Mouse (Mus musculus) stomach, embryonic 15.5 days (tissue): Measurements from ENCODE around the gene D930048N14Rik. TPM values are rescaled to one million over a fixed set of nuclear protein-coding genes. Genes with fewer than 3 reads are reported as not detected.
"Not testable (repeated sequence)": the region's sequence is repeated elsewhere in the genome, so short reads cannot be mapped to it uniquely, and the experiment has no call there.

ENCODE experiments used
- ATAC-seq: fragments of 200-750 bp; cut with Nextera tagmentation; 2 replicates; pipeline ENCODE4 v1.8.0; 2017; ENCODE audit warnings: low read depth, moderate number of reproducible peaks, moderate TSS enrichment; ENCODE audit not compliant: insufficient read depth, low FRiP score
- H3K27ac ChIP-seq: fragments of 300-500 bp; sonication (generic); 2 replicates; pipeline ENCODE4 v1.5.1; 2015; ENCODE audit warnings: mild to moderate bottlenecking, inconsistent platforms
- H3K27me3 ChIP-seq: fragments of 300-500 bp; sonication (generic); replicated peaks from 2 replicates; pipeline ENCODE4 v1.6.1; 2015; ENCODE audit warnings: inconsistent platforms
- H3K36me3 ChIP-seq: fragments of 300-500 bp; sonication (generic); 2 replicates; pipeline ENCODE4 v1.6.1; 2015; ENCODE audit warnings: inconsistent platforms
- H3K4me1 ChIP-seq: fragments of 300-500 bp; sonication (generic); 2 replicates; pipeline ENCODE4 v1.6.1; 2015; ENCODE audit warnings: inconsistent platforms
- H3K4me2 ChIP-seq: fragments of 300-500 bp; sonication (generic); 2 replicates; pipeline ENCODE4 v1.6.1; 2015; ENCODE audit warnings: mild to moderate bottlenecking, inconsistent platforms
- H3K4me3 ChIP-seq: fragments of 300-500 bp; sonication (generic); replicated peaks from 2 replicates; pipeline ENCODE4 v1.5.1; 2015; ENCODE audit warnings: inconsistent platforms
- H3K9ac ChIP-seq: fragments of 300-500 bp; sonication (generic); 2 replicates; pipeline ENCODE4 v1.6.1; 2015; ENCODE audit warnings: inconsistent platforms
- H3K9me3 ChIP-seq: fragments of 300-500 bp; sonication (generic); 2 replicates; pipeline ENCODE4 v1.6.1; 2016; ENCODE audit warnings: inconsistent platforms
- WGBS: fragments of 180-500 bp; shearing (Covaris S2); methylation state at CpG from one replicate; pipeline ENCODE4 v1.1.7; 2015; 5-methylcytosine and 5-hydroxymethylcytosine counted together
- polyA plus RNA-seq: library from polyadenylated mRNA; unstranded; fragments of >200 nt; fragmentation: Nextera tagmentation; extraction: Ambion mirVana; gene quantifications from 2 replicates; pipeline ENCODE4 v1.2.1, GENCODE M21; 2015

The D930048N14Rik gene
- polyA plus RNA-seq, 1 experiment from 2014 or later, result 3.6 TPM

DNA sequence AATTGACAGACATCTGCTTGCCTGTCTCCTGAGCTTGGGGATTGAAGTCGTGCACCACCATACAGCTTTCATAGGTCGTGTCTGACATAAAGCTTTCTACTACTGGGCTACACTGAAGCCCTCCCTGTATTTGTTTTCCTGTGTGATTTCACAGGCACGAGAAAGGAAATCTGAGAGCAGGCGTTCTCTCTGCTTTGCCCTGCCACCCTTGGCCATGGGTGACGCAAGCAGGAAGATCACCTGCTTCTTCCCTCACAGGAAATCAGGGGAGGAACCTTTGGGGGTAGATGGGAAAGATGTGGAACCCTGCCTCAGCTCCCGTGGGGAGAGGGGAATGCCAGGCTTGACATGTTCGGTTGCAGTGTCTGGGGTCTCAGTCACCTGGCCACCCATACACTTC is 7.5 kb downstream of the D930048N14Rik start:
- 44% methylated on average over 7 of the region's 7 CpGs for WGBS
- peak overlapping the region; percentile 21; the same call in 1 of the 2 replicates for H3K27ac ChIP-seq
- no peak for ATAC-seq

GRCm38 (mm10) chr11:51658705-51659104 is 8.0 kb downstream of the D930048N14Rik start:
- ATAC-seq, result peak; percentile 78; the same call in 1 of the 2 replicates
- Histone ChIP-seq H3K4me1 (peaks cover 10% of the 10 kb centered on the region), H3K9ac (no peak overlapping the region), H3K27me3 (no peaks in the 10 kb centered on the region), H3K4me3 (no peak overlapping the region), H3K27ac (peak overlapping the region; percentile 21; the same call in 1 of the 2 replicates), H3K36me3 (no peaks in the 10 kb centered on the region), H3K9me3 (no peaks in the 10 kb centered on the region), H3K4me2 (no peak overlapping the region)
- WGBS, result 41% methylated on average over 6 of the region's 6 CpGs

More for the DNA sequence above, 7.5 kb downstream of the D930048N14Rik start:
- Histone ChIP-seq H3K9me3 (no peaks in the 10 kb centered on the region), H3K4me2 (no peak overlapping the region), H3K9ac (no peak overlapping the region), H3K4me3 (no peak overlapping the region), H3K36me3 (no peaks in the 10 kb centered on the region), H3K4me1 (peaks cover 10% of the 10 kb centered on the region), H3K27me3 (no peaks in the 10 kb centered on the region)

DNA sequence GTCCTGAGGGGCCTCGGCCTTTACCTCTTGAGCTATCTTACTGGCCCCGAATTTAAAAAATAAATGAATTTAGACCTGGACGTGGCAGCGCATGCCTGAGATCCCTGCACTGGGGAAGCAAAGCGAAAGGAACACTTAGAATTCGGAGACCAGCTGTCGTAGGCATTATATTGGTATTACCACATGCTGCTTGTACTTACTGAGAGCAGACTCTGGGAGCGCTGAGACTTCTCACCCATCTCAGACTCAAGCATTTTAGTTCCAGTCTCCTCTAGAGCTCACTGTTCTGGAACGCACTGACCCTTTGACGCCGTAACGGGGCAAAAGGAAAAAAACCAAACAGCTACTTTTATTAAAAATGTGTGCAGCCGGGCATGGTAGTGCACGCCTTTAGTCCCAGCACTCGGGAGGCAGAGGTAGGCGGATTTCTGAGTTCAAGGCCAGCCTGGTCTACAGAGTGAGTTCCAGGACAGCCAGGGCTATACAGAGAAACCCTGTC is 11.2 kb downstream of the D930048N14Rik start:
- no peak overlapping the region for H3K9ac ChIP-seq
- ATAC-seq, result no peak
- H3K4me1 ChIP-seq, result peaks cover 10% of the 10 kb centered on the region
- no peaks in the 10 kb centered on the region for H3K36me3 ChIP-seq
- no peak overlapping the region for H3K27ac ChIP-seq
- H3K9me3 ChIP-seq, result no peaks in the 10 kb centered on the region
- no peak overlapping the region for H3K4me3 ChIP-seq
- no peak overlapping the region for H3K4me2 ChIP-seq
- WGBS, result 84% methylated on average over 16 of the region's 16 CpGs
- H3K27me3 ChIP-seq, result no peaks in the 10 kb centered on the region

- Histone ChIP-seq H3K36me3 (no peaks in the 10 kb centered on the region), H3K9me3 (no peaks in the 10 kb centered on the region), H3K4me3 (no peak overlapping the region), H3K4me2 (no peak overlapping the region), H3K27ac (no peak overlapping the region), H3K9ac (no peak overlapping the region), H3K4me1 (peaks cover 10% of the 10 kb centered on the region), H3K27me3 (no peaks in the 10 kb centered on the region)
- ATAC-seq, result no peak
- 78% methylated on average over 7 of the region's 7 CpGs for WGBS
These were observed 11.9 kb downstream of the D930048N14Rik start for GRCm38 (mm10) chr11:51662632-51663031.

DNA sequence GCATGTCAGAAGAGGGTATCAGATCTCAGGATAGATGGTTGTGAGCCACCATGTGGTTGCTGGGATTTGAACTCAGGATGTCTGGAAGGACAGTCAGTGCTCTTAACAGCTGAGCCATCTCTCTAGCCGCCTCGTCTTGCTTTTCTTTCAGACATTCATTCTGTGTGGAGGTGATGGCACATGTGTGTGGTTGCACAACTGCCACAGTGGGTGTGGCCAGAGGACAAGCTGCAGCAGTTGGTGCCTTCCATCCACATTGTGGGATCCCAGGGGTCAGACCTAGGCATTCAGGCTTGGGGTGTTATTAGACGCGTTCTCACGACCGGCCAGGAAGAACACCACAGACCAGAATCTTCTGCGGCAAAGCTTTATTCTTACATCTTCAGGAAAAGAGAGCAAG is 14.0 kb downstream of the D930048N14Rik start:
- WGBS, result 93% methylated on average over 7 of the region's 7 CpGs
- H3K27ac ChIP-seq, H3K27me3 ChIP-seq, H3K9ac ChIP-seq, H3K4me2 ChIP-seq, H3K4me3 ChIP-seq, H3K36me3 ChIP-seq, H3K9me3 ChIP-seq, ATAC-seq, H3K4me1 ChIP-seq: not testable (repeated sequence)

DNA sequence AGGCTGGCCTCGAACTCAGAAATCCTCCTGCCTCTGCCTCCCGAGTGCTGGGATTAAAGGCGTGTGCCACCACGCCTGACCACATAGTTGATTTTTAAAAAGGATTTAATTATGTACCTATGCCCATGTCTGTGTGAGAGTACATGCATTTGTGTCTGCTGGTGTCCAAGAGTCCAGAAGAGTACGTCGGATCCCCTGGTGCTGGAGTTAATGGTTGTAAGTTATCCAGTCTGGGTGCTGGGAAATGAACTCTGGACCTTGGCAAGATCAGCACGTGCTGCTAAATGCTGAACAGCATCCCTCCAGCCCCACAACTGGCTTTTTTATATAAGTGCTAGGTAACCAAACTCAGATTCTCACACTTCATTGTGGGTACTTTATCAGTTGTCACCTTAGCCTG is 20.1 kb downstream of the D930048N14Rik start:
- no peaks in the 10 kb centered on the region for H3K4me1 ChIP-seq
- H3K27ac ChIP-seq, result no peak overlapping the region
- H3K27me3 ChIP-seq, result no peaks in the 10 kb centered on the region
- H3K4me3 ChIP-seq, result no peak overlapping the region
- no peaks in the 10 kb centered on the region for H3K9me3 ChIP-seq
- no peaks in the 10 kb centered on the region for H3K36me3 ChIP-seq
- no peak overlapping the region for H3K9ac ChIP-seq
- H3K4me2 ChIP-seq, result no peak overlapping the region
- WGBS, result 89% methylated on average over 7 of the region's 7 CpGs
- no peak for ATAC-seq

GRCm38 (mm10) chr11:51671376-51671775 is 20.6 kb downstream of the D930048N14Rik start:
- Histone ChIP-seq H3K27me3 (no peaks in the 10 kb centered on the region), H3K4me2 (no peak overlapping the region)
- ATAC-seq, result no peak

GRCm38 (mm10) chr11:51673291-51673690 is 22.5 kb downstream of the D930048N14Rik start:
- Histone ChIP-seq H3K27ac (no peak overlapping the region), H3K36me3 (no peaks in the 10 kb centered on the region), H3K4me3 (no peak overlapping the region), H3K4me1 (no peaks in the 10 kb centered on the region), H3K9ac (no peak overlapping the region), H3K4me2 (no peak overlapping the region), H3K9me3 (no peaks in the 10 kb centered on the region), H3K27me3 (no peaks in the 10 kb centered on the region)
- ATAC-seq, result no peak
- WGBS, result 82% methylated on average over 9 of the region's 9 CpGs

More at GRCm38 (mm10) chr11:51671376-51671775, 20.6 kb downstream of the D930048N14Rik start:
- no peak overlapping the region for H3K9ac ChIP-seq
- no peak overlapping the region for H3K27ac ChIP-seq
- no peaks in the 10 kb centered on the region for H3K36me3 ChIP-seq
- no peaks in the 10 kb centered on the region for H3K9me3 ChIP-seq
- WGBS, result 87% methylated on average over 2 of the region's 2 CpGs
- no peak overlapping the region for H3K4me3 ChIP-seq
- no peaks in the 10 kb centered on the region for H3K4me1 ChIP-seq

DNA sequence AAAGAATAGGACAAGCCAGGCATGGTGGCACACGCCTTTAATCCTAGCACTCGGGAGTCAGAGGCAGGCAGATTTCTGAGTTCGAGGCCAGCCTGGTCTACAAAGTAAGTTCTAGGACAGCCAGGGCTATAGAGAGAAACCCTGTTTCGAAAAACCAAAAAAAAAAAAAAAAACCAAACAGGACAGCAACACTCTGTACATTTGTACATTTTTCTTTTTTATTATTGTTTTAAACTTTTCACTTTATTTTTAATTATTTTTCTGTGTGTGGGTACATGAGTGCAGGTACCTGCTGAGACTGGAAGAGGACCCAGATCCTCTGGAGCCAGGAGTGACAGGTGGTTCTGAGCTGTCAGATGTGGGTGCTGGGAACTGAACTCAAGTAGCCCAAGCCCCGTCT is 24.6 kb downstream of the D930048N14Rik start:
- no peak for ATAC-seq
- Histone ChIP-seq H3K4me1 (no peaks in the 10 kb centered on the region), H3K9me3 (no peaks in the 10 kb centered on the region), H3K9ac (no peak overlapping the region), H3K36me3 (no peaks in the 10 kb centered on the region), H3K4me2 (no peak overlapping the region), H3K27ac (no peak overlapping the region), H3K27me3 (no peaks in the 10 kb centered on the region), H3K4me3 (no peak overlapping the region)
- WGBS, result 82% methylated on average over 5 of the region's 5 CpGs

GRCm38 (mm10) chr11:51677737-51678418 is 27.1 kb downstream of the D930048N14Rik start:
- Histone ChIP-seq H3K4me1 (no peaks in the 10 kb centered on the region), H3K36me3 (no peaks in the 10 kb centered on the region), H3K9me3 (no peaks in the 10 kb centered on the region), H3K27me3 (no peaks in the 10 kb centered on the region), H3K4me2 (no peak overlapping the region), H3K9ac (no peak overlapping the region), H3K27ac (no peak overlapping the region), H3K4me3 (no peak overlapping the region)
- ATAC-seq, result no peak
- 57% methylated on average over 6 of the region's 6 CpGs for WGBS

GRCm38 (mm10) chr11:51679466-51679865 is 28.7 kb downstream of the D930048N14Rik start:
- no peaks in the 10 kb centered on the region for H3K4me1 ChIP-seq
- WGBS, result 66% methylated on average over 3 of the region's 3 CpGs
- no peaks in the 10 kb centered on the region for H3K27me3 ChIP-seq
- H3K4me2 ChIP-seq, result no peak overlapping the region
- H3K36me3 ChIP-seq, result no peaks in the 10 kb centered on the region
- no peak for ATAC-seq
- no peaks in the 10 kb centered on the region for H3K9me3 ChIP-seq
- no peak overlapping the region for H3K27ac ChIP-seq
- H3K9ac ChIP-seq, result no peak overlapping the region
- H3K4me3 ChIP-seq, result no peak overlapping the region

DNA sequence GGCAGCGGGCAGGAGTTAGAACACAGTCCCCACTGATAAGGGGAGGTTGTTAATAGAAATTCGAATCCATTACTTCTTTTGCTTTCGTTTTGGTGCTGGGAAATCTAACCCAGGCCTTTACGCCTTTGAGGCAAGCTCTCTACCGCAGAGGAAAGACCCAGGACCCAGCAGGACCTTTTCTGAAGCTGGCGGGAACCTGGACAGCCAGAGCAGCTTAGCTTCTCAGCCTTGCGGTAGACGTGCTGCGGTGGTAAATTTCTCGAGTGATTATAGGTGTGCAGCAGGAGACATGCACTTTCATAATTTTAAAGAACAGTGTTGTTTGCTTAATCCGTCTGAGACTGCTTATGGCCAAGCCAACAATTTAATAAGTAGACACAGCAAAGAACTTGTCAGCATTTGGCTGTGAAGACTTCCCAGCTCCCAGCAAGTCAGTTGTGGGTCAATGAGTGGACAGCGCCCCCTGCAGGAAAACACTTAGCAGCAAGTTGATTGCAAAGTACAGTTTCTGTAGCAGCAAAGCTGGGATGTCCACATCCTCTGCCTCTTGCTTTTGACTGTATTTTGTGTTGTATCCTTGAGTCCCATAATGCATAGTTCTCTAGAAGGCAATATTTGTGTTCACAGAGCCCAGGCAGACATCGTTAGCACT is 30.7 kb downstream of the D930048N14Rik start:
- no peaks in the 10 kb centered on the region for H3K36me3 ChIP-seq
- peak overlapping the region; percentile 27 for H3K4me2 ChIP-seq
- no peaks in the 10 kb centered on the region for H3K4me1 ChIP-seq
- H3K9me3 ChIP-seq, result no peaks in the 10 kb centered on the region
- 35% methylated on average over 13 of the region's 13 CpGs for WGBS
- peak; percentile 39; the same call in 1 of the 2 replicates for ATAC-seq
- H3K9ac ChIP-seq, result no peak overlapping the region
- H3K27ac ChIP-seq, result no peak overlapping the region
- no peaks in the 10 kb centered on the region for H3K27me3 ChIP-seq
- no peak overlapping the region; the same call in 1 of the 2 replicates for H3K4me3 ChIP-seq
